Mouse (Mus musculus): ENCODE measurements around the gene Lenep.

The Lenep gene

DNA sequence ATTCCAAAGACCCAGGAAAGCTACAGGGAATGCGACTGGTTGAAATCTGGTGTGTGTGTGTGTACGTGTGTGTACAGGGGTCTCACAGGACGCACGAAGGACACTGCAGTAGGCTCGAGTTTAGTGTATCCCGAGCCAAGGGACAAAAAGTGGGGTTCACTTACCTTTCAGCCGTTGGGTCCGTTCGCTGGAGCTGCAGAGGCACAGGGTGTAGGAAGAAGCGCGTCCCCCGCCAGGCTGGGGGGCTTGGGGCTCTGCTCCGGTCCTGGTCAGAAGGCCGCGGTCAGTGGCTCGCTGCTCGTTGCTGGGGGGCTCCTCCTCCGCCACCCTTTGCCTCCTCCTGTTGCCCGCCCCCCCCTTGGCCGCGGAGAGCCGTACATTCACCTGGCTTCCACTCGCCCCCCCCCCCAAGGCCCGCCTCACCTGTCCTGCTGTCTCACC, 9.7 kb downstream of the Lenep start:
- in situ Hi-C loops (cut with MboI; ENCODE audit: low sequenced_read_pairs): no loop called here

DNA sequence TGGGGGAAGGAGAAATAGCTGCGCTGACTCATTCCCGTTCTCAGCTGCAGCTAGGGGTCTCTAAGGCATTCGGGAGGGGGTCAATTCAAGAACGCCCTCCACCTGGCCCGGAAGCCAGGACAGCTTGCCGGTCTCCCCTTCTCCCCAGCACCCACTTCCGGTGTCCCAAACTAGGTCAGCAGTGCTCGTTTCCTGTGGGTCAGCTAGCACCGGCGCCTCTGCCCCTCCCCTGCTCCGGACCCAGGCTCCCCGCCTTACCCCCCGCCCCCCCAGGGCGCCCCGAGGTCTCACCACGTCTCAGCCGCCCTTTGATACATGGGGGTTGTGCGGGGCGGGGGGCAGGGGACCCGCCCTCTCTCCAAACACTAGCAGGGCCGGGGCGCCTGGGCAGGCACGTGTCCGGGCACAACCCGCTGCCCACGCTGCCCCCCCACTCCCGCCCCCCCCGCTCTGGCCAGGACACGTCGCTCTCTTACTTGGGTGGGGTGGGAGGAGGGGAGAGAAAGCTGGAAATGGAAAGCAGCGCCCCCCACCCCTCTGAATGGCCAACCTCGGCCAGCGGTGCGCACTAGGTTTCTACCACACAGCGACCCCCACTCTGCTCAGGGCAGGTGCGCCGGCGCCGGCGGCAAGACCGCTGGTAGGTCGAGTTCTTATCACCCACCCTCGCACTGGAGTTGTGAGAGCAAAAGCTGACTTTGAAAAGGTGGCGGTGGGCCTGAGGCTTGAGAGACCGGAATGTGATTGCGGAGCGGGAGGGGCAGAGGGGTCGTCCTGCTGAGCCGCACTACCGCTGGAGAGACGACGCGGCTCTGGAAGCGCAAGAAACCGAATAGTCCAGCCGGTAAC, 10.7 kb downstream of the Lenep start:
- in situ Hi-C loops (cut with MboI; ENCODE audit: low sequenced_read_pairs): no loop called here

DNA sequence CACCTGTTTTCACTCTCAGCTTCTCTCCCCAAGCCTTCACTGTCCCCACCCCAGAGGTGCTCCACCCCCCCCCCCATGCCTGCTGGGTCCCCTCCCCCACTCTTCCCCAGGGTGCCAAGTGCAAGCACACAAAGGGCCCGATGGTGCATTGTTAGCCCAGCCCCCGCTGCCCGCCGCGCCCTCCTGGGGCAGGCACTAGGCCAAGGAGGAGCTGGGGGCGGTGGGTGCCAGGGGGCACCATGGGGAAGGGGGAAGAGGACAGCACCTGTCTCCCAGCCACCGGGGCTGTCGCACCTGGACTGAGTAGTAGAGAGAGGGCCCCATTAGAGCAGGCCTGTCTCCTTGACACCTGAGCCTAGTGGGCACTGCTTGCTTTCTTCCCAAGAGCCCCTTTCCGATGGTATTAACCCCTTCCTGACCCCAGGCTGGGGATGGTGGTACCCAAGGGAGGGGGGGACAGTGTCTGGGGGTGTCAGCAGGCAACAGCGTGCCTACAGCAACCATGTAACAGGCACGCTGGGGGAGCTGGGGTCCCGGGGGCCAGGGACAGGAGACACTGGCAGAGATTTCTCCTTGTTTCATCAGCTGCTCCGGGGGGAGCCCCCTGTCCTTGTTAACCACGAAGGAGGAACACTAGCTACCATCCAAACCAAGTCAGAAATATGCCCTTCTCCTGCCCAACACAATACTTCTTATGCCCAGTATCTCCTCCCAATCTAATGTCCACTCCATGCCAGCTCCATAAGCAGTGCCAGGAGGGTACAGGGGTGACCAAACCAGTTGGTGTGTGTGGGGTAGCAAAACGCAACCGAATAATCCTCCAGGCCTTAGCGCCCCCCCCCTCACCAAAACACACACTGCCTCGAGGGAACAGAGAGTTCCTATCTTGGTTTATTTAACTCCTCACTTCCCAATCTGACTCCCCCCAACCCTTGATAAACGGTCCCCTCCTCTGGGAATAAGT, 11.6 kb downstream of the Lenep start:
- in situ Hi-C loops (cut with MboI; ENCODE audit: low sequenced_read_pairs): no loop called here

- in situ Hi-C loops (cut with MboI; ENCODE audit: low sequenced_read_pairs): no loop called here
Measured at GRCm38 (mm10) chr3:89390111-89390515, 12.5 kb downstream of the Lenep start.

GRCm38 (mm10) chr3:89388901-89389740, 13.5 kb downstream of the Lenep start:
- in situ Hi-C loops (cut with MboI; ENCODE audit: low sequenced_read_pairs): no loop called here

DNA sequence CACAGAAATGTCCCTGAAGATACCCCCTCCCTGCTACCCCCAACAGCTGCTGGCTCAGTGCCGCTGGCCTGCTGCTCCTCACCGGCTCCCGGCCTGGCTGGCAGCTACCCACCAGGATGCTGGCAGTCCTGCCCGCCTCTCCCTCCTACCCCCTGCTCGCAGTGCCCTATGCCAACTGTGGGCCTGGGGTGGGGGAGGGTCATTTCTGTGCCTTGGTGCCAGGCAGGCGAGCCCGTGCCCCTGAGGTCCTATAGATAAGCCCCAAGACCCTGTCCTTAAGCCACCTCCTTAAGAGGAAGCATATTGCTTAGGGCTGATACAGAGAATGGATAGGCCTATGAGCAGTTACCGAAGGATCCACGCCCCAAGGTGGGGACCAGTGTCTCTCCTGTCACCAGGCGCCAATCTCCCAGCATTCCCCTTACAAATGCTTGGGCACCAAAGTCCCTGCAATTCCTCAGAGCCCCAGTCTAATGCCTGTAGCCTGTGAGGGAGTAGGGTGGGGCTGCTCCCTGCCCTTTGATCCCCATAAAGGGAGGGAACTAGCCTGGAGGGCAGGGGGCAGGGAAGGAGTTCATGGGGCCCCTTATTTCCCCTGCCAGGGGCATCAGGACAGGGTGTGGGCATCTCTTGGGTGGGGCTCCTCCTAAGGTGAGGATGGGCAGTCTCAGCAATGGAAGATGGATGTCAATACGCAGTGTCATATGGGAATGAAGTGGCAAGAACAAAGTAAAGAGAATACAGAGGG, 14.3 kb downstream of the Lenep start:
- in situ Hi-C loops (cut with MboI; ENCODE audit: low sequenced_read_pairs): no loop called here

DNA sequence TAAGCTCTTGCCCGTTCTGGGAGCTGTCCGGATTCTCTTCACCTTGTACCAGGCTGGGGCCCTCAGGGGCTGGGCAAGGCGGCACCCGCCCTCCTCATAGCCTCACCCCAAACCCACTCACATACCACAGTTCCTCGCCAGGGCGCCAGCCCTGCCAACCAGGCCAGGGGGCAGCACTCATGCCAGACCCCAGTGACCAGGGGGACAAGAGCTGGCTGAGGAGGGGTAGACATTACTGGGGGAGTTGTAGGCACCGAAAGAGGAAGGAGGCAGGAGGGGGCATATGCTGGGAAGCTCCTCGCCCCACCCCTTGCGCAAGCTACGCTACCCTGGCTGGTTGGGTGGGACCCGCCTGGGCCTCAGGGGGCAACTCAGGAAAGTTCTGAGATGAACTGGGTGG, 15.0 kb downstream of the Lenep start:
- in situ Hi-C loops (cut with MboI; ENCODE audit: low sequenced_read_pairs): no loop called here

DNA sequence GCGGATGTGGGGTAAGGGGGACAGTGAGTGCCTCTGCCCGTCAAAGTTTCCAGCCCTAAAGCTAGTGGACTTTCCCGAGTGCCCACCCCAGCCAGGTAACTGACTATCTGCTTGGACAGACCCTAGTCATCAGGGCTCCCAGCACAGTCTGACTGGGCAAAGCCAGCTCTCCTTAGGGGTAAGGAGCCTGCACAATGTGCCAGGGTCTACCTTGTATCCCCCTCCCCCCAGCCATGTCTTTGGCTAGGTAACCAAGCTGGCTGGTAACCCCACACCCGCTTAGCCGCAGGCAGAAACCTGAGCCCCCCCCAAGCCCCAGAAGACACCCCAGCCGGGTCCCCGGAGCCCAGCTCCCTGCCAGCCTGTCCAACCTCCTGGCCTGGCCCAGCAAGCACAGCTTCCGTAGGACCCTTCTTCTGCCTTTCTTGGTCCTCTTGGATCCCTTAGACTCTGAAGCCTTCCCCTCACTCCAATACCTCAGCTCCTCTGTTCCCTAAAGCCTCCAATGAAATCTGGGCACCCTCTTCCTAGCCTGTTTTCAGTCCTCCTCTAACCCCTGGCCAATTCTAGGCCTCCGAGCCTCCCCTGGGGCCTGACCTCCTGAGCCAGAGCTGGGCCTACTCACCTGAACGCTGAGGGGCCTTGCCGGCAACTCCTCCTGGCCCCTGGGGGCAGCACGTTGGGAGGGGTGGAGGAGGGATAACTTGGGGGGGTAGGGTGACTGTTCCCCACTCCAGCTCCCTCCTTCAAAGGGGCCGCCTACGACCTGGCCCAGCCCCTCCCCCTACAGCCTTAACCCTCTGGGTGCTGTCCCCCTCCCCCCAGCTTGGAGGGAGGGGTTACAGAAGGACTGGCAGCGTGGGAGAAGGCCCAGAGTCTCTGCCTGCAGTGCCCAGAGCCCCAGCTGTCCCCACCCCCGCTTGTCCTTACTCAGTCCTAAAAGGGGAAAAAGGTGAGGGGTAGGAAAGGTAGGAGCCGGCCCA, 15.9 kb downstream of the Lenep start:
- in situ Hi-C loops (cut with MboI; ENCODE audit: low sequenced_read_pairs): no loop called here

- in situ Hi-C loops (cut with MboI; ENCODE audit: low sequenced_read_pairs): no loop called here
Measured at GRCm38 (mm10) chr3:89385451-89385850, 17.1 kb downstream of the Lenep start.

DNA sequence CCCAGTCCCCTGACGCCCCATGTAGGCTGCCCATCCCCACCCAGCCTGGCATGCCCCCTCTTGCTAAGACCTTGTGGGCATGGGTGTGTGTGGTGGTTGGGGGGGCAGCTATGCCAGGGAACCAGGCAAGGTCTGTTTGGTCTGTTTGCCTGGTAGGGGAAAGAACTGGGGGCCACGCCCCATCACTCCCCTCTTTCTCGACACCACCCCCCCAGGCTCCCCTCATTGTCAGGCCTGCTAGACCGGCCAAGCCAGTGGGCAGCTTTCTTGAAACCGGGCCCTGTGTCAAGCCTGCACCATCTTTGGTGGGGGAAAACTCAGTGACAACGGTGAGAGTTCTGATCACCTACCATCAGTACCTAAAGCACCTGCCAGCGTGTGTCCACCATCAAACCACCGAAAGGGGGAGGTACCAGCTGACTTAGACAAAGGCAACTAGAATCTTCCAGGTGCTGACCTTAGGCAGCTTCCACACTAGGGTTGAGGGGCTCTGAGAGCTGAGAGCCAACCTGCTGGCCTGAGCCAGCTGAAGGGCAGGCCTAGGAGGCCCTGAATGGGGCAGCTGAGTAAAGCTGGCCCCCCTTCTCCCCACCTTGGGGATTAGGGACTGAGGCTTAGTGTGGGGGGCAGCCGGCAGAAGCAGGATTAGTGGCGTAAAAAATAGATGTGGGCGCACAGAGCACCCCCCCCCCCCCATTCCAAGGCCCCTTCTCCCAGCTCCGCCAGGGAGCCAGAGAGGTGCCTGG, 18.1 kb downstream of the Lenep start:
- in situ Hi-C loops (cut with MboI; ENCODE audit: low sequenced_read_pairs): no loop called here

- in situ Hi-C loops (cut with MboI; ENCODE audit: low sequenced_read_pairs): no loop called here
Measured at GRCm38 (mm10) chr3:89383651-89384255, 18.8 kb downstream of the Lenep start.

- in situ Hi-C loops (cut with MboI; ENCODE audit: low sequenced_read_pairs): no loop called here
Measured at GRCm38 (mm10) chr3:89382950-89383349, 19.6 kb downstream of the Lenep start.

GRCm38 (mm10) chr3:89382033-89382882, 20.3 kb downstream of the Lenep start:
- in situ Hi-C loops (cut with MboI; ENCODE audit: low sequenced_read_pairs): no loop called here

DNA sequence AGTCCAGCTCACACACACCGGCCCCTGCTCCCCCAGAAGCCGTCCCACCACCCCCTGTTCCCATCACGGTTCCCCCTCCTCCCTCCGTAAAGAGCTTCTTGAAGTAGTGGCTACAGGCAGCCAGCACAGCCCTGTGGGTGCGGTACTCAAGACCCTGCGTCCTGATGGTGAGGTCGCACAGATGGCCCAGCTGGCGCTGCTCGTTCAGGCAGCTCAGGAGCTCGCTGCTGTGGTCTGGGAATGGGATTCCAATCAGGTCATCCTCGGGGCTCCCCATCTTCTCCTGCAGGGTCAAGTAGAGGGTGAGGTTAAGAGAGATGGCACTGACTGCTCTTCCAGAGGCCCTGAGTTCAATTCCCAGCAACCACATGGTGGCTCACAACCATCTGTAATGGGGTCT, 21.4 kb downstream of the Lenep start:
- in situ Hi-C loops (cut with MboI; ENCODE audit: low sequenced_read_pairs): no loop called here

DNA sequence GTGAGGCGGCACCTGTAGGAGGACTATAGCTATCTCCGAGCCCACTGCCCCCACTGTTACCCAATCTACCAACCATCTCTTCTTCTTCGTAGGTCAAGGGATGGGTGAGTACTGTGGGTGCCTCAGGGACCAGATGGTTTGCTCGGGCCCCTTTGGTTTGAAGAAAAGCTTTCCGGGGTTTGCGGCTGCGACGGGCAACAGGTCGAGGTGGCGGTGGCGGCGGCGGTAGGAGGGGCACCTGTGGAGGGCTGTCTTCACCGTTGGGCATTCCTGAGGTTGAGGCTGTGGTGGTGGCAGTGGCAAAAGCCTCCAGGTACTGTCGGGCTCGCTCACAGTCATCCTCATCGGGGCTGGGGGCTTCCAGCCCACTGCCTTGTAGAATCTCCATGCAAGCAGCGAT, 21.9 kb downstream of the Lenep start:
- in situ Hi-C loops (cut with MboI; ENCODE audit: low sequenced_read_pairs): no loop called here

DNA sequence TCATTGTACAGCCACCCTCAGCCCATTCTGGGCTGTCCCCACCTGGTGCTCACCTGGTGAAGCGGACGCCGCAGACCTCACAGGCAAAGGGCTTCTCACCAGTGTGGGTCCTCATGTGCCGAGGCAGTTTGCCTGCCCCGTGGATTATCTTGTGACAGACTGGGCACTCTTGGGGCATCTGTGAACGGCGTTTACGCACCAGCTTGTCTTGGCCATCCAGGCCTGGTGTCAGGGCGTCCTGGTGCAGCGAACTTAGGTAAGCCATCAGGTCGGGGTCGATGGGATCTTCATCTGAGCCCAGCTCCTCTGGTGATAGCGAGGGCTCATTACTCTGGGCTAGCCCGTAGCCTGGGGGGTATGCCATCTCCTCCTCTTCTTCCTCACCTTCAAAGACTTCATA, 22.3 kb downstream of the Lenep start:
- in situ Hi-C loops (cut with MboI; ENCODE audit: low sequenced_read_pairs): no loop called here

Measured in CH12F3 (cell line).